Mouse (Mus musculus): Measurements from ENCODE around the gene Pvalb.

Pvalb gene

DNA sequence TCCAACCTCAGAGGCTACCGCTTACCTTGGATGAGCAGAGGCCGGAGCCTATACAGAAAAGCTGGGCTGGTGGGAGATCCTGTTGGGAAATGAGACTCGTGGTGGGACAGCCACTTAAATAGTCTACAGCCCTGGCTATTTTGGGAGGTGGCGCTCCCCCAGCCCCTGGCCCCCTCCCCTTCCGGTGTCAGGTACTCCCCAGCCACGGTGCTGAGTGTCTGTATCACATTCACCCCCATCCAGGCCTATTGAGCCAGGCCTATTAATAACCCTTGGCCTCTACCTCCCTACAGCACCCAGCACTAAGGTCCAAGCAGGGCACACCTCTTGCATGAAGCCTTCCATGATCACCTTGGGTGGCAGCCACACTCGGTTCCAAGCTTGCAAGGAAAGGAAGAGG, at the start of gene Pvalb:
Pvalb (minus strand) TSS at position 89 of the 400 bp plus-strand sequence.
- no peak for DNase-seq (ENCODE audit: low spot score)

DNA sequence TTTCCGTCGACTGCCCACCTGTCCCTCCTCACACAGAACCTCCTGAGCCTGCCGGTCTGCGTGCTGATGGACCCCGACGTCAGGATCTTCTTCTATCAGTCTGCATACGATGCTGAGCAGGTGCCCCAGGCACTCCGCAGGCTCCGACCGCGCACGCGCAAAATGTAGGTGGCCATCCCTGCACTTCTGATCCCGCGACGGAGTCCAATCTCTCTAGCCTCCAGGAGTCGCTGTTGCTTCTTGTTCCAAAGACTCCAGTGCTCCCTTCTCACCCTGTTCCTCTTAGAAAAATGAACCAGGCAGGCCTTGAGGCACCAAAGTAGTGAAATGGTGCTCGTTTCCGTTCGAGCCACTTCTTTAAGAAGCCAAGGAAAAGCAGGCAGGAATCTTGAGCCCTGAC, 48.6 kb upstream of the Pvalb start:
- DNase-seq (ENCODE audit: low spot score), result peak; percentile 40

DNA sequence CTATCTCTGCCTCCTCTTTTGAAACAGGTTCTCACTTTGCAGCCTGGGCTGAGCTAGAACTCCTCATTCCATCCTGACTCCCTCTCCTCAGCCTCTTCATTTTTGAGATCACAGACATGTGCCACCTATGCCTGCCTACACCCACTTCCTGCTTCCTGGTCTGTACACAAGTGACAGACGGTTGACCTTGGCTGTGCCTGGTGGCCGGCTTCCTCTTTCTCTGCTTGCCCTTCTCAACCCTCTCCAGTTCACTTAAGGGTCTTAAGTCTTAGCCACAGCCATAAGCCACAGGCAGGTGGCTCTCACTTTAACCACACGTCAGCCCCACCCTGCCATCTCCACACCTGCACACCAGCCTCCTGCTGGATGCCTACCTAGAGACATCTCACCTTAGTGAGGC, 42.2 kb upstream of the Pvalb start:
- no peak for DNase-seq (ENCODE audit: low spot score)

DNA sequence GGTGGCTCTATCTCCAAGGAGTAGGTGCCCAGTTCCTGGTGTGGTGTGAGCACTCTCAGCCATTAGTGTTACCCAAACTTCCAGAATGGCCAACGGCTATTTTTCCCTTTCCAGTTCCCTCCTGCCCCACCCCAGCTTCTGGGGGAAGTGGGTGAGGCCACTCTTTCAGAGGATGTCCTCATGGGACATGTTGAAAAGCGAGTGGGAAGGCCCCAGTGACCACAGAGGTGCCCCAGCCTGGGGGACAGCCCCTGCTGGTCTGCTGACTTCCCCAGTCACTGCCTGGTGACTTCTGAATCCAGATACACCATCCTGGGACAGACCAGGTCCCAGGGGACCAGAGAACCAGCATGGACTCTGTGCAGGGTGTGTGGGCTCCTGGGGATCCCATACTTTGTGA, 41.5 kb upstream of the Pvalb start:
- DNase-seq (ENCODE audit: low spot score), result no peak

DNA sequence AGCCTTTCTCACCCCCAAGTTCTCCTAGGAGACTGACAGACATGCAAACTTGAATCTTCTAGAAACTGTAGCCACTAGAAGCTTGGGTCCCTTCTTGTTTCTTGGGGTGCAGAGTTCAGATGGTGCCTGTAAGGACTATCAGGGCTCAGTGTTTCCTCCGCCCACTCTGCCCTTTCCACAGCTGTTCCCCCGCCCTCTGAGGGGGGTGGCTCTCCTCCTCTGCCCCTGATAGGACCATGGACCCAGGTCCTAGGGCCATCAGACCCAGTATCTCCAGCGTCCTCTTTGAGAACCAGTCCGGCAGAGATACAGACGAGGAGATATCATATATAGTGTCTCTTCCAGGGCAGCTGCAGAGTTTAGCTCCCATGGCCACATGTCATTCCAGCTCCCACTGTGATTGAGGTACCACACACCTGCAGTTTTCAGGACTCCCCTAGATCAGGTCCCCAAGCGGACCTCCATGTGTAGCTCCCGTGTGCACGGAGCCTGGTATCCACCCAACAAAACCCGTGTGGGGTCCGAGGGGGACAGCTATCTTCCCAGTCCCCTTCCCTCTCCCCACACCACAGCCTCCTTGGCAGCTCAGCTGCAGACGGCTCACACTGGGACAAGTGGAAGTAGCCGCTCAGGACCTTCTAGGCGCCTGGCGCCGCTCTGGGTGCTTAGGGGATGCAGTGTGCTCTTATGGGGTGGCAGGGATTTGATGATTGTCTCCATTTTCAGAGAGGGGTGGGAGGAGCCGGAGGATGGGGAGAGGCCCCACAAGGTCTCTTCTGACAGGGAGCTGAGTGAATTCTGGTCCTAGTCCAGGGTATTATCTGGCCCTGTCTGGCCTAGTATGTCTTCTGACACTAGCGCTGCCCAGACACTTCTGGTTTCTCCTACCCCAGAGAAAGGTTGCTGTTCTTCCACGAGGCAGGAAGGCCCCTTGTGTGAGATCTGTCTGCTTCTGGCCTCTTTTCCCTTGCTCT, 40.2 kb upstream of the Pvalb start:
- DNase-seq (ENCODE audit: low spot score), result no peak

DNA sequence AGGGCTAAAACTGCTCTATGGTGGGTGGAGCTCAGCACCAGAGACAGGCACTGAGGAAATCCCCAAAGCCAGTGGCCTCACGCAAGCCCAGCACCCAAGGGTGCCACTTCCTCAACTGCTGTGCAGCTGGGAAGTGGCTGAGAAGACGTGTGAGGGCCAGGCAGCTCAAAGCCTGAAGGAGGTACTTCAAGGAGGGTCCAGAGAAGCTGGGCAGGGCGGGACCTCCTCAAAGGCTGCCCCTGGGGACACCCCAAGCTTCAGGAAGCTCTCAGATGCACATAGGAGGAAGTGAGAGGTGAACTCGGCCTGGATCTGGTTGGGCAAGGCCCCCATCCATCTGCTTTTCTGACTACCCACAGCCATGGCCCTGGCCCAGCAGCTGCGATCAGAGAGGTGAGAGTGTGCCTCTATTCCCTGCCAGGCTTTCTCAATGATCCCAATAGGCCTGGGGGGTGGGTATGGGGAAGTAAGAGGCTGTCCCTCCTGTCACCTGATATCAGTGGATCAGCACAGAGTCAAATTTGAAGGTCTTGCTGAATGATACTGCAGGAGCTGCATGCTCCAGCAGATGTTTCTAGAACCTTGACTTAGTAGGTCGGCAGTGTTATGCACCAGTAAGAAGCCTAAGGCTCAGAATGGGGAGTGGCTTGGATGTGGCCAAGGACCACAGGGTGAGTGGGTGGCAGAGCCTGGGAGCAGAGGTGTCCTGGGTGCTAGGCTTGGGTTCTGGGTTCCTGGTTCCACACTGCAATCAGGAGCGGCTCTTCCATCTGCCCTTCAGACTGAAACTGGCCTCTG, 38.7 kb upstream of the Pvalb start, which contains the start of gene Ncf4:
Ncf4 (plus strand) TSS at position 107 of the 798 bp plus-strand sequence.
- no peak for DNase-seq (ENCODE audit: low spot score)

DNA sequence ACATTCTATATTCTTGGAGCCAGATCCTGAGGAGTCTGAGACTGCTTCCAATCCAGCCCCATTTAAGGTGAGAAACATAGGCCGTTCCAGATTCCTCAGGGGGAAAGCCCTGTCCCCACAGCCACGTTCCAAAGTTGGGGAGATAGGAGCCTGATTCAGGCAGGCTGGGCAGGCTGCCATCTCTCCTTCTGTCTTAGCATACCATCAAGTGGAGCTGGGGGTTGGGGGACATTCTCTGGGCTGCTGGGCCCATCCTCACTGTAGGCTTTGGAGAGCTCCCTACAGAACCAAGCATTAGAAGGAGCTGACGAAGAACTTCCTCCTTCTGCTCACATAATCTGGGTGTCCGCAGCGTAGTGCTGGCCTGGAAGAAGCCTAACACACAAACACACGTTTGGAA, 37.6 kb upstream of the Pvalb start:
- no peak for DNase-seq (ENCODE audit: low spot score)

DNA sequence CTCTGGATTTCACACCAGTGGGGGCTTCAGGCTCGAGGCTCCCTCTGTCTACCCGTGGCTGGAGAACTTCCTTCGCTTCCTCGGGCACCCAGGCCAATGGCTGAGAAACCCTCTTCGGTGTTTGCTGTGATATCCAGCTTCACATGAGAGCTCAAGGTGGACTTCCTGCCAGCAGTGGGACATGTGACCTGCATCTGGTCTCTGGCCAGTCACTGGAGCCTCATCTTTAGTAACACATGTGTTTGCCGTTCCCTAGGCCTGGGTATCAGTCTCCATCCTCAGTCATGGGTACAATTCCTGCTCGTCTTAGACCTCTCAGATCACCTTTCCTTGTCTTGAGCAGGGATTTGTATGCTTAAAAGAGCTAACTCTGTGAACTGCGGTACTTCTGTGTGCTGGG, 36.9 kb upstream of the Pvalb start:
- no peak for DNase-seq (ENCODE audit: low spot score)

DNA sequence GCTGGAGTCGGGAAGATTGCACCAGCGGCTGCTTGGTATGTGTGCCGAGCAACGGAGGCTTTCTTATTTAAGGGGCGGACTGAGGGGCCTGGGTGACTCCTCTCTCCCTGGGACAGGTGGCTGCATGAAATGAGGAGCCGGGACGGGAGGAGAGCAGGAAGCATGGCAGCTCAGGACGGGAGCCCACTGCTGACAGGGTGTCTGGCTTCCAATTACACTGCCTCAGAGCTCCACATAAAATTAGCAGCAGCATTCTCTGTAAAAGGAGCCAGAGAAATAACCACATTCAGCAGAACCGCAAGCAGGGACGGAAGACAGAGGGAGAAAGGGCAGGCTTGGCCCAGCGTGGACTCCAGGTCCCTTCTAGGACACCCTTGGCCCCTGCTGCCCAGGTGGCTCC, 35.1 kb upstream of the Pvalb start:
- DNase-seq (ENCODE audit: low spot score), result no peak

DNA sequence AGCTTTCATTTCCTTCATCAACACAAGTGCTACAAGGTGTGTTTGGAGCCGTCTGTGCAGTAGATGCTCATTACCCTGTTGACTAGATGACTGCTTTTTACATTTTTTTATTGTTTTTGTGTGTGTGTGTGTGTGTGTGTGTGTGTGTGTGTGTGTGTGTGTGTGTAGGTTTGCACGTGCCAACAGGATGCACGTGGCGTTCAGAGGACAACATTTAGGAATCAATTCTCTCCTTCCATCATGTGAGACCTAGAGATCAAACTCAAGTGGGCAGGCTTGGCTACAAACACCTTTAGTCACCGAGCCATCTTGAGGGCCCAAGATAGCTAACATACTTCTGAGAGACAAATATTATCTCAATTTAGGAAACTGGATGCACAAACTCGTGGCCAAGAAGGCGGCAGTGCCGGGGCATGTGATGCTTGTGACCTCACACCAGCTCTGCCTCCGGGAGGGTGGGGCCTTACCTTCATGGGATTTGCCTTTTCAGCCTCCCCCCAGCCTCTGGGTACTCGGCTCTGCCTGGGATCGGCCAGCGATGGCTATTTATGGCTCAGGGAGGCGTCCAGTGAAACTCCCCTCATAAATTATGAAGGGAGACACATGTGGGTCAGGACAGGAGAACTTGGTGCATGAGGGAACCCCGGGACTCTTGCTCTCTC, 33.9 kb upstream of the Pvalb start:
- DNase-seq (ENCODE audit: low spot score), result no peak

DNA sequence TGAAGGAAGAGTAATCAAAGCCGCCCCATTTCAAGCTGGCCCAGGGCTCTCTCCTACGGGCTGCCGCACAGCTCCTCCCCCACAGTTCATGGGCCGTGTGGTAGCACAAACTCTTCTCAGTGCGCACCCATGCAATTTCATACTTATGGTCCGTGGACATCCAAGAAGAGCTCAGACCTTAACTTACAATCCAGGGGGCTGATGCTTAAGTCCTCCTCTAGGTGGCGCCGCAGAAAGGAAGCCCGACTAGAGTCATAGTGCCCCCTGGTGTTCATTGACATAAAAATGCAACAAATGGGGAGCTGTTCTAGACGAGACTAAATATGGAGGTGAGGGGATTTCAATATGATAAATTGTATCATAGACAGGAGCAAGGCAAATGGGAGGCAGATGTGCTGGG, 33.3 kb upstream of the Pvalb start:
- peak; percentile 27 for DNase-seq (ENCODE audit: low spot score)

DNA sequence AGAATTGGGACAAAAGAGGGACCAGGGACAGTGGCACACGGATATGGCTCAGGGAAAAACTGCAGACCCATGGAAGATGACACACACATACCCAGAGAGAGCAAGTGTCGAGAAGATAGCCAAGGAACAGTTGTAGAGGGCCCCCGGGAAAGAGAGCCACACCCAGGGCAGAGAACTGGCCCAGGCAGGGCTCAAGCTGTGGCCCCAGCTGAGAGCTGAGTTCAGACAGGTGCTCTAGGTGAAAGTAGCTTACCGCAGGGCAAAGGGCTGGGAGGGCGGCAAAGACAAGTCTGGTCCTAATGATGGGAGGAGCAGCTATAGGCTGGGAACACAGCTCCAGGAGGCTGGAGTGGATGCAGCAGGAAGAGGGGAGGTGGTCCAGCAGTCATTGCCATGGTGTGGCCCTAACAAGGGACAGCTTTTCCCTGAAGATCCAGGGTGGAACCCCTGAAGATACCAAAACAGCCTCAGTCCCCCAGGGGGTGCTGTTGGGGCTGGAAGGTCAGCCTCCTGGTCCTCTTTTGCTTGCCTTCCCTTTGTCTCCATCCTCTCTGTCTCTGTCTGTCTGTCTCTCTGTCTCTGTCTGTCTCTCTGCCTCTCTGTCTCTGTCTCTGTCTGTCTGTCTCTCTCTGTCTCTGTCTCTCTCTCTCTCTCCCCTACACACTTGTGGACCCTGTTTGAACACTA, 28.8 kb upstream of the Pvalb start:
- no peak for DNase-seq (ENCODE audit: low spot score)

DNA sequence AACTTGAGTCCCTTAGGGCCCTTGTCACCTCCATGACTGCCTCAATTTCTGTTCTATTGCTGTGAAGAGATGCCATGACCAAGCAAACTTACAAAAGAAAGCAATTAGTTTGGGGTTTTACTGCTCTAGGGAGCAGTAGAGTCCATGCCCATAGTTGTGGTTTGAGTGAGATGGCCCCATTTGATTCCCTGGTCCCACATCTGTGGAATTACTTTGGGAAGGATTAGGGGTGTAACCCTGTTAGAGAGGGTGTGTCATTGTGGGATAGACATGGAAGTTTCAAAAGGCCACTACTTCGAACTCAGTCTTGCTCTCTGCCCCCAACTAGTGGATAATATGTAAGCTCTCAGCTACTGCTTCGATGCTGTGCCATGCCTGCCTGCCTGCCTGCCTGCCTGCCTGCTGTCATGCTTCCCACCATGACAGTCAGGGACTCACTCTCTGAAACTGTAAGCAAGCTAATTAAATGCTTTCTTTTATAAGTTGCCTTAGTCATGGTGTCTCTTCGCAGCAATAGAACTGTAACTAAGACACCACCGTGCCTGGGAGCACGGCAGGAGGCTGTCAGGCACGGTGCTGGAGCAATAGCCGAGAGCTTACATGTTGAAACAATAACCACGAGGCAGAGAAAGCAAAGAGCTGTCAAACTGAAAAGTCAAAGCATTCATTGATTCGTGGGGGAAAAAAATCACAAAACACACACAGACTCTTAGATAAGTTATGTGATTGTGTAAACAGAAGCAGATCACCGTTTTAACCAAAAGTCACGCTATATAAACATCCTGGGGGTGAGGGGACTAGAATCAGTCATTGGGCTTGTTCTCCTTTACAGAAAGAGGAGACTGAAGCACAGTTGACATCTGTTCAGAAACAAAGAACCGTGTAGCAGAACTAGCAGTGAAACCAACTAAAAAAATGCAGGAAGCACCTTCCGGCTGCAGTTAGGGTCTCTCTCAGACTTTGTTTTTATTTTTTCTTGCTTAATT, 25.4 kb upstream of the Pvalb start:
- DNase-seq (ENCODE audit: low spot score), result no peak

DNA sequence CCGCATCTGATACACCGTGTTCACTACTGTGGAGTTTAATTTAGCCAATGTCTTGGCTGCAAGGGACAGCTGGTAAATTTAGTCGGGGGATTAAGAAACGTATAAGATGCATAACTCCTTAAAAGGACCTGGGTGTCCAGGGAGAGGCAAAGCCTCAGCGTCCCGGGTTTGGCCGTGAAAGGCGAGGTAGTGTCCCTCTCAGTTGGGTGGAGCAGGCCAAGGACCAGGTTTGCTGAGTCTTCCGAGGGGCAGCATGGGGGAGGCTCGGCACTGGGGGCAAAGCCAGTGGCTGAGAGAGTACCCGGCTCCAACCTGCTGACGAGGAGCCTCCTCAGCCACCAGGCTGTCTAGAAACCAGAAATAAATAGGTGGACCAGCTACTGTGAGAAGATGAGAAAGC, 21.6 kb upstream of the Pvalb start:
- no peak for DNase-seq (ENCODE audit: low spot score)

DNA sequence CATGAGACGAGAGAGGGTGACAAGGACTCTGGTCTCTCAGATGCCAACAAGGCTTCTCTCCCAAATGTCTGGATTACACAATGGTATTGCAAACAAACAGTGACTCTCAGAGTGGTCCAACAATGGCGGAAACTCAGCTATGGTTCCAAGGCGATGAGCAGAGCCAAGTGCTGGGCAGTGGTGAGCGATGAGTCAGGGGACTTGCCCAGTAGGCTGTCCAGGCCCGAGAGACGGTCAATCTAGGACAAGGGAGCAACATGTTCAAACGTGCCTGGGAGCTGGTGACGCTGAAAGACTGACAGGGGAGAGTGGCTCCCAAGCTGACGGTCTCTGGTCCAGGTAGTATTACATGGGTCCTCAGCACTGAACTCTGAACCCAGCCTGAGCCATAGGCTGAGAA, 9.1 kb upstream of the Pvalb start:
- no peak for DNase-seq (ENCODE audit: low spot score)

DNA sequence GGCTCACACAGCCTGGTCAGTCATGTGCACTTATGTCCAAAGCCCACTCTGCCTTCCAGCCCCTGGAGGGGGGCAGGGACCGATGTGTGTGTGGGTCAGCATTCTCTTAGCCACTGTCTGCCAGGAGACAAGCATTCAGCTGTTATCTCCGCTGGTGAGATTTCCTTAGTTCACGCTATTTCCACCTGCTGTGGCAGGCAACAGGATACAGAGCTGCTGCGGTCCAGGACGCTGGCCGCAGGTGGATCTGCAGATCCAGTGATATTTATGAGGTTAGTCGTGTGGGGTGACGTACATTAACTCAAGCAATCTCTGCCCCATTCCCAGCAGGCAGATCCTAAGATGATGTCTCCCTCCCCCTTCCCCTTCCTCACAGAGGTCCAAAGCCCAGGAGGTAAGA, 5.2 kb upstream of the Pvalb start:
- no peak for DNase-seq (ENCODE audit: low spot score)

DNA sequence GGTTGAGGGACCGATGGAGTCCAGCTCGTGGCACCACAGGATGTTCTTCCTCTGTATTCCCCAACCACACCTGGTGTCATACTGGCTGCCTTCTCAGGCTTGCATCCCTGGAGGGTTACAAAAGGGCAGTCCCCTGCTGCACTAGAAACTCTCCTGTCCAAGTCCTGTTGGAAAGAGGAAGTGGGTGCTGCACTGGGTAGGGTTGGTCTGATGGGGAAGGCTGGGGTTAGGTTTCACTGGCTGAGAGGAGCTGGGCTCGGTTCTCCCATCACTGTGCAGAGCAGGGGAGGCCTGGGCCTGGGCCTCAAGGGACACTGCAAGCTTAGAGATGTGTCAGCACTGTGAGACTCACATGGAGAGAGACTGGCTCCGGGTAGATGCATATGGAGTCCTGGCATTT, 4.0 kb upstream of the Pvalb start:
- DNase-seq (ENCODE audit: low spot score), result no peak

DNA sequence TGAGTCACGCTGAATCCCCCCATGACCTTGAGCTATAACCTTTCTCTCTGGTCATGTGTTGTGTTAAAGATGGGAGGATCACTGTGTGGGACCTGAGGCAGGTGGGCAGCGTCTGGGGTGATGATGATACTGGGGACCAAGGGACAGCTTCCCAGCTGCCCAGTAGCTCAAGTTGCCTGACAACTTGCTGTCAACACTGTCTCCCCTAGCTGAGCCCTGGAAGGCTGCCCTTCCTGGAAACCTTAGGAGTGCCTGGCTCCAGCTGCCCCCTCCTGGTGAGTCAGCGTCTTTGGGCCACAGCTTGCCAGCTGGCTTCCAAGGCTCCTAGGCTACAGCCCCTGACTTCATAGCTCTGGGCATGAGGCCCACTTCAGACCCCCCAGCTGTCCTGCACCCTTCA, 1.0 kb downstream of the Pvalb start:
- DNase-seq (ENCODE audit: low spot score), result no peak

DNA sequence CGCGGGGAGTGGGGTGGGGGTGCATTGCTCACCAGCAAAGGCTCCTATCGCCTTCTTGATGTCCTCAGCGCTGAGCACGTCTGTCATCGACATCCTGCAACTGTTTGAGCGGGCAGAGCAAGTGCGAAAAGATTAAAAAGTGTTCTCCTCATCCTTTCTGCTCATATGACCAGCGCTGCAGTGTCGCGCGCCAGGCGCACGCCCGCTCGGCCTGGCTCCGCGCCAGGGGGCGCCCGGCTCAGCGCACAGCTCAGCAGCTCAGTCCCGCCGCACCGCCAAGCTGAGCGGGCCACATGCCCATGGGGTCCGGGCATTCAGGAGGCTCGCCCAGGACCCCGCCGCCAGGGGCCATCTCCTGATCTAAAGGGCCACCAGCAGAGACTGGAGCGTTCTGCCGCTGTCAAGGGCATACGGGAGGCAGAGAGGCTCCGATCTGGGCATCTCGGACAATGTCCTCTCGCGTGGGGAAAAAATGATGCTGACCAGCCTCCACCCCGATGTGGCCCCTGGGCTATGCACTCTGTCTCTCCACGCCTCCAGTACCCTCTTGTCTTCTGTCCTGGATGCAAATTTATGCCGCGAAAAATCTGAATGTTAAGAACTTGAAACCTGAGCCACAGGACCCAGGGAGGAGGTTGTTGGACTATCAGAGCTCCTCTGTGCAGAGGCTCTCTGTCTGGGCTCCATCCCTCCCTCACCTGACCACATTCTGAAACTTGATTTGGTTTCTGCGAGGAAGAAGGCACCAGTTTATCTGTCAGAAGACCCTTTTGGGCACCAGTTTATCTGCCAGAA, 1.9 kb downstream of the Pvalb start:
- DNase-seq (ENCODE audit: low spot score), result no peak
